Mouse (Mus musculus) kidney, adult 9 months (tissue): ENCODE data around the gene Eif3d.
A peak's percentile ranks its signal among the peaks of the same experiment; 100 is the strongest.

Experiments used
- DNase-seq: peaks from one replicate; pipeline ENCODE4 v3.0.0; 2022

Eif3d gene

GRCm38 (mm10) chr15:77949061-77949460, 21.6 kb downstream of the Eif3d start:
- DNase-seq = peak; percentile 89

GRCm38 (mm10) chr15:77945711-77946110, 24.9 kb downstream of the Eif3d start:
- no peak for DNase-seq

GRCm38 (mm10) chr15:77941563-77941962, 29.1 kb downstream of the Eif3d start:
- no peak for DNase-seq

GRCm38 (mm10) chr15:77938516-77938915, 32.1 kb downstream of the Eif3d start:
- DNase-seq = peak; percentile 57

GRCm38 (mm10) chr15:77935673-77936375, 34.8 kb downstream of the Eif3d start:
- DNase-seq = no peak

- DNase-seq = no peak
Measured at GRCm38 (mm10) chr15:77934968-77935367, 35.6 kb downstream of the Eif3d start.

GRCm38 (mm10) chr15:77934326-77934725, 36.3 kb downstream of the Eif3d start:
- DNase-seq = peak; percentile 84

- DNase-seq = peak; percentile 100
Measured at GRCm38 (mm10) chr15:77933770-77934169, 36.8 kb downstream of the Eif3d start.

- DNase-seq = no peak
Measured at GRCm38 (mm10) chr15:77933222-77933621, 37.4 kb downstream of the Eif3d start.

GRCm38 (mm10) chr15:77931689-77932016, 39.0 kb downstream of the Eif3d start:
- peak; percentile 23 for DNase-seq

- no peak for DNase-seq
Measured at GRCm38 (mm10) chr15:77930986-77931688, 39.5 kb downstream of the Eif3d start.

- DNase-seq = peak; percentile 16
Measured at GRCm38 (mm10) chr15:77929804-77930203, 40.8 kb downstream of the Eif3d start.

GRCm38 (mm10) chr15:77928673-77929331, 41.8 kb downstream of the Eif3d start, which contains the start of gene Txn2:
TSS of gene Txn2 (minus strand) at chr15:77929006.
- DNase-seq = peak; percentile 99

GRCm38 (mm10) chr15:77928091-77928490, 42.5 kb downstream of the Eif3d start:
- no peak for DNase-seq

- DNase-seq = no peak
Measured at GRCm38 (mm10) chr15:77926921-77927320, 43.7 kb downstream of the Eif3d start.

- DNase-seq = no peak
Measured at GRCm38 (mm10) chr15:77925195-77925594, 45.4 kb downstream of the Eif3d start.

GRCm38 (mm10) chr15:77923267-77924035, 47.2 kb downstream of the Eif3d start:
- peak; percentile 41 for DNase-seq

- DNase-seq = peak; percentile 91
Measured at GRCm38 (mm10) chr15:77922710-77923109, 47.9 kb downstream of the Eif3d start.

- no peak for DNase-seq
Measured at GRCm38 (mm10) chr15:77921636-77922035, 49.0 kb downstream of the Eif3d start.

- DNase-seq = peak; percentile 55
Measured at GRCm38 (mm10) chr15:77920511-77921462, 49.8 kb downstream of the Eif3d start.

GRCm38 (mm10) chr15:77919441-77919840, 51.2 kb downstream of the Eif3d start:
- DNase-seq = peak; percentile 19
